Mouse (Mus musculus) myocyte (in vitro differentiated cells): ENCODE data around the gene Dock11.

Source experiments
- CEBPB ChIP-seq: IDR thresholded peaks from 2 replicates; pipeline ENCODE4 v1.6.1; 2011; ENCODE audit warnings: mild to moderate bottlenecking, moderate library complexity; ENCODE audit not compliant: poor library complexity, insufficient read depth, severe bottlenecking
- E2F4 ChIP-seq: IDR thresholded peaks from one replicate; pipeline ENCODE4 v1.6.1; 2011; ENCODE audit warnings: mild to moderate bottlenecking, control low read depth, moderate library complexity; ENCODE audit not compliant: insufficient read depth
- MAX ChIP-seq: IDR thresholded peaks from one replicate; pipeline ENCODE4 v1.6.1; 2011; ENCODE audit warnings: low read depth, mild to moderate bottlenecking, control low read depth
- MYOD1 ChIP-seq, 3 experiments: IDR thresholded peaks; one replicate each; pipeline ENCODE4 v1.6.1; 2011; ENCODE audit warnings: control low read depth in 2 of 3, low read depth in 2 of 3, mild to moderate bottlenecking in 2 of 3, moderate library complexity in 1 of 3; ENCODE audit not compliant: insufficient read length in 2 of 3, control insufficient read depth in 1 of 3
- POLR2A ChIP-seq: IDR thresholded peaks from one replicate; pipeline ENCODE4 v1.6.1; 2011; ENCODE audit warnings: low read depth, mild to moderate bottlenecking, control low read depth, moderate library complexity; ENCODE audit not compliant: insufficient read length
- POLR2AphosphoS2 ChIP-seq: IDR thresholded peaks from one replicate; pipeline ENCODE4 v1.6.1; 2011; ENCODE audit warnings: low read depth, control low read depth; ENCODE audit not compliant: insufficient read length
- REST ChIP-seq: IDR thresholded peaks from one replicate; pipeline ENCODE4 v1.6.1; 2011; ENCODE audit warnings: mild to moderate bottlenecking, control low read depth, moderate library complexity; ENCODE audit not compliant: insufficient read depth, insufficient read length
- SRF ChIP-seq: IDR thresholded peaks from one replicate; pipeline ENCODE4 v1.6.1; 2011; ENCODE audit warnings: low read depth; ENCODE audit not compliant: control insufficient read depth, insufficient read length
- TCF12 ChIP-seq: IDR thresholded peaks from one replicate; pipeline ENCODE4 v1.6.1; 2011; ENCODE audit warnings: mild to moderate bottlenecking, control low read depth; ENCODE audit not compliant: poor library complexity, insufficient read depth, severe bottlenecking
- USF1 ChIP-seq: IDR thresholded peaks from one replicate; pipeline ENCODE4 v1.6.1; 2011; ENCODE audit warnings: low read depth, mild to moderate bottlenecking, control low read depth, moderate library complexity

- TF ChIP-seq MYOD1 (IDR thresholded peaks at IDR 0.05; ENCODE audit: control insufficient read depth in 1 of 3, insufficient read length in 2 of 3, low read depth in 2 of 3) = no peak
- TF ChIP-seq POLR2A = no peak
- no peak for TF ChIP-seq POLR2AphosphoS2
- no peak for TF ChIP-seq E2F4
- TF ChIP-seq CEBPB = no peak
- no peak for TF ChIP-seq REST
- TF ChIP-seq MAX = no peak
- no peak for TF ChIP-seq SRF
- no peak for TF ChIP-seq USF1
- TF ChIP-seq TCF12 = no peak
Measured at GRCm38 (mm10) chrX:35997793-35998419, 109.3 kb downstream of the Dock11 start.
